Mouse (Mus musculus) testis, adult 2 months (tissue): ENCODE measurements around the gene Tex19.1. TPM values are rescaled to one million over a fixed set of nuclear protein-coding genes. Genes with fewer than 3 reads are reported as not detected.
A peak's percentile ranks its signal among the peaks of the same experiment; 100 is the strongest.

Source experiments
- H3K27ac ChIP-seq: fragments of 200-500 bp; 2 replicates; pipeline ENCODE4 v1.5.1; 2012; ENCODE audit warnings: low read depth, low read length; ENCODE audit not compliant: control insufficient read depth, insufficient read depth
- H3K27me3 ChIP-seq: fragments of 200-500 bp; 2 replicates; pipeline ENCODE4 v1.6.1; 2012; ENCODE audit warnings: mild to moderate bottlenecking, low read length, moderate library complexity; ENCODE audit not compliant: control insufficient read depth, insufficient read depth
- H3K36me3 ChIP-seq: fragments of 200-500 bp; 2 replicates; pipeline ENCODE4 v1.6.1; 2012; ENCODE audit warnings: mild to moderate bottlenecking, low read length; ENCODE audit not compliant: control insufficient read depth, insufficient read depth
- H3K4me1 ChIP-seq: fragments of 200-500 bp; 2 replicates; pipeline ENCODE4 v1.6.1; 2012; ENCODE audit warnings: low read length; ENCODE audit not compliant: control insufficient read depth, insufficient read depth
- H3K4me3 ChIP-seq: fragments of 200-500 bp; 2 replicates; pipeline ENCODE4 v1.5.1; 2012; ENCODE audit warnings: low read depth, mild to moderate bottlenecking, low read length, moderate library complexity, mixed read lengths; ENCODE audit not compliant: control insufficient read depth
- CTCF ChIP-seq: fragments of 200-500 bp; IDR thresholded peaks from 2 replicates; pipeline ENCODE4 v1.5.1; 2012; ENCODE audit warnings: low read depth, mild to moderate bottlenecking, inconsistent platforms, low read length, moderate library complexity; ENCODE audit not compliant: control insufficient read depth, insufficient read depth, insufficient replicate concordance
- POLR2A ChIP-seq: fragments of 200-500 bp; IDR thresholded peaks from 2 replicates; pipeline ENCODE4 v1.6.1; 2012; ENCODE audit warnings: low read depth, mild to moderate bottlenecking, inconsistent platforms, low read length, moderate library complexity; ENCODE audit not compliant: control insufficient read depth
- polyA plus RNA-seq: library from polyadenylated mRNA; depleted of rRNA; stranded (reverse); fragments of >200 nt; gene quantifications from 2 replicates; pipeline ENCODE4 v1.2.3, GENCODE M21; 2012

Tex19.1 gene
- polyA plus RNA-seq, 1 experiment: 16.1 TPM

- TF ChIP-seq CTCF: no peak
- TF ChIP-seq POLR2A: no peak
- no peak overlapping the region for H3K27ac ChIP-seq
- H3K36me3 ChIP-seq: no peaks in the 10 kb centered on the region
- no peaks in the 10 kb centered on the region for H3K27me3 ChIP-seq
- H3K4me3 ChIP-seq: no peak overlapping the region
- H3K4me1 ChIP-seq: peaks cover 3% of the 10 kb centered on the region
Measured at GRCm38 (mm10) chr11:121125522-121126172, 20.3 kb upstream of the Tex19.1 start.

GRCm38 (mm10) chr11:121126395-121126794 is 19.5 kb upstream of the Tex19.1 start:
- Histone ChIP-seq H3K27ac (no peak overlapping the region), H3K36me3 (no peaks in the 10 kb centered on the region), H3K4me3 (no peak overlapping the region), H3K27me3 (no peaks in the 10 kb centered on the region), H3K4me1 (peaks cover 3% of the 10 kb centered on the region)
- no peak for TF ChIP-seq CTCF
- no peak for TF ChIP-seq POLR2A

GRCm38 (mm10) chr11:121127441-121127840 is 18.5 kb upstream of the Tex19.1 start:
- H3K27me3 ChIP-seq: no peaks in the 10 kb centered on the region
- H3K27ac ChIP-seq: no peak overlapping the region
- H3K4me1 ChIP-seq: peaks cover 3% of the 10 kb centered on the region
- TF ChIP-seq CTCF (no peak), POLR2A (no peak)
- no peak overlapping the region for H3K4me3 ChIP-seq
- no peaks in the 10 kb centered on the region for H3K36me3 ChIP-seq

GRCm38 (mm10) chr11:121129616-121130015 is 16.3 kb upstream of the Tex19.1 start:
- H3K4me3 ChIP-seq: no peak overlapping the region
- H3K27ac ChIP-seq: no peak overlapping the region
- no peaks in the 10 kb centered on the region for H3K27me3 ChIP-seq
- TF ChIP-seq CTCF (no peak), POLR2A (no peak)
- no peaks in the 10 kb centered on the region for H3K4me1 ChIP-seq
- no peaks in the 10 kb centered on the region for H3K36me3 ChIP-seq

DNA sequence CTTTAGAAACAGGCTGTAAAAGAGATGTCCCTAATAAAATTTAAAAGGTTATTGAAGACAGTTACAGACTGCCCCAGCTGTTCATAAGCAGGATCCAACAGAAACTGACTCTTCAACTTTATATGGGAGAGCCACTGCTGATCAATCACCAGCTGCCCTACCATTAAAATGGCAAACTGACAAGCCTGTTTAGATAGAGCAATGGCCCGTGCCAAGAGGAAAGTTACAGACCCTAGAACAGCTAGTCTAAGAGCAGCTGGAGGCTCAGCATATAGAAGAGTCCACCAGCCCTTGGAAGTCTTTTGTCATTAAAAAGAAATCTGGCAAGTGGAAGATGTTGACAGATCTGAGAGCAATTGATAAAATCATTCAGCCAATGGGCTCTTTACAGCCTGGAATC is 11.3 kb upstream of the Tex19.1 start:
- Histone ChIP-seq H3K4me3 (no peak overlapping the region), H3K36me3 (no peaks in the 10 kb centered on the region)
- TF ChIP-seq CTCF (no peak), POLR2A (no peak)

GRCm38 (mm10) chr11:121137682-121138081 is 8.3 kb upstream of the Tex19.1 start:
- Histone ChIP-seq H3K4me3 (peak overlapping the region; percentile 77), H3K36me3 (no peaks in the 10 kb centered on the region), H3K4me1 (peaks cover 10% of the 10 kb centered on the region), H3K27ac (no peak overlapping the region), H3K27me3 (no peaks in the 10 kb centered on the region)
- no peak for TF ChIP-seq CTCF

More for the DNA sequence above, 11.3 kb upstream of the Tex19.1 start:
- H3K4me1 ChIP-seq: peaks cover 10% of the 10 kb centered on the region
- no peak overlapping the region for H3K27ac ChIP-seq
- H3K27me3 ChIP-seq: no peaks in the 10 kb centered on the region

DNA sequence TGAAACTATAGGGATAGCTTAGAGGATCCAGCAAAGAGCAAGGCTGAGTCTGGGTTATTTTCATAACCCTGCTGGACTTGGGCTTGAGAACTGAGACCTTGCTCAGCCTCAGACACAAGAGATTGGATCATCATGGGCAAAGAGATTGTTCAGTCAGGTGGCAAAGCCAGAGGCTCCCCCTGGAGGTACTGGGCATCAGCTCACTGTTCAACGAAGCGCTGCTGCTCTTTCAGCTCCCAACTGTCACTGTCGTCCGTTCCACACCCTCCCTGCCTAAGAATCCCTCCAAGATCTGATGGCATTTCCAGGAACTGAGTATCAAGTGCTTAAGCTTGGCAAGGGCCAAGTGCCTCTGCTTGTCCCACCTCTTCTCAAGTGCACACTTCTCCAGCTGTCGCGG is 7.2 kb upstream of the Tex19.1 start:
- peak overlapping the region; percentile 85 for H3K27ac ChIP-seq
- H3K27me3 ChIP-seq: no peaks in the 10 kb centered on the region
- peaks cover 10% of the 10 kb centered on the region for H3K4me1 ChIP-seq
- TF ChIP-seq CTCF (peak; percentile 25; the same call in 1 of the 2 replicates), POLR2A (peak; percentile 40; the same call in 1 of the 2 replicates)
- H3K36me3 ChIP-seq: no peaks in the 10 kb centered on the region
- peak overlapping the region; percentile 77 for H3K4me3 ChIP-seq
